Mouse (Mus musculus): ENCODE results near the gene Klhdc7b.

Klhdc7b gene

GRCm38 (mm10) chr15:89384617-89385016, at the start of gene Klhdc7b:
Gene Klhdc7b (plus strand): TSS chr15:89384917.
- no peak for DNase-seq

GRCm38 (mm10) chr15:89336422-89336821, 48.3 kb upstream of the Klhdc7b start:
- DNase-seq = peak; percentile 28

GRCm38 (mm10) chr15:89339696-89340095, 45.0 kb upstream of the Klhdc7b start:
- no peak for DNase-seq

GRCm38 (mm10) chr15:89340136-89340535, 44.6 kb upstream of the Klhdc7b start:
- DNase-seq = no peak

- DNase-seq = no peak
Measured at GRCm38 (mm10) chr15:89341678-89342077, 43.0 kb upstream of the Klhdc7b start.

GRCm38 (mm10) chr15:89343325-89343724, 41.4 kb upstream of the Klhdc7b start:
- DNase-seq = no peak

- DNase-seq = no peak
Measured at GRCm38 (mm10) chr15:89350447-89350846, 34.3 kb upstream of the Klhdc7b start.

- DNase-seq = no peak
Measured at GRCm38 (mm10) chr15:89351302-89351701, 33.4 kb upstream of the Klhdc7b start.

- DNase-seq = no peak
Measured at GRCm38 (mm10) chr15:89352054-89352453, 32.7 kb upstream of the Klhdc7b start.

- no peak for DNase-seq
Measured at GRCm38 (mm10) chr15:89352795-89353194, 31.9 kb upstream of the Klhdc7b start.

- DNase-seq = no peak
Measured at GRCm38 (mm10) chr15:89353837-89354236, 30.9 kb upstream of the Klhdc7b start.

GRCm38 (mm10) chr15:89354455-89354854, 30.3 kb upstream of the Klhdc7b start:
- no peak for DNase-seq

- peak; percentile 97 for DNase-seq
Measured at GRCm38 (mm10) chr15:89355241-89356187, 29.2 kb upstream of the Klhdc7b start, which contains the start of the genes Lmf2 and Ncaph2. Gene Lmf2 (minus strand): TSS chr15:89355659. Gene Ncaph2 (plus strand): TSS chr15:89355719.

GRCm38 (mm10) chr15:89356372-89356771, 28.3 kb upstream of the Klhdc7b start:
- DNase-seq = peak; percentile 25

GRCm38 (mm10) chr15:89358784-89359183, 25.9 kb upstream of the Klhdc7b start:
- no peak for DNase-seq

- DNase-seq = no peak
Measured at GRCm38 (mm10) chr15:89363051-89363450, 21.7 kb upstream of the Klhdc7b start.

- DNase-seq = no peak
Measured at GRCm38 (mm10) chr15:89365141-89365551, 19.6 kb upstream of the Klhdc7b start.

- DNase-seq = no peak
Measured at GRCm38 (mm10) chr15:89372068-89372467, 12.6 kb upstream of the Klhdc7b start.

GRCm38 (mm10) chr15:89372536-89372935, 12.2 kb upstream of the Klhdc7b start:
- DNase-seq = no peak

GRCm38 (mm10) chr15:89373027-89373761, 11.5 kb upstream of the Klhdc7b start:
- DNase-seq = peak; percentile 89

- peak; percentile 97 for DNase-seq
Measured at GRCm38 (mm10) chr15:89373762-89374248, 10.9 kb upstream of the Klhdc7b start, which contains the start of gene Sco2. Gene Sco2 (minus strand): TSS chr15:89373846.

GRCm38 (mm10) chr15:89374340-89374739, 10.4 kb upstream of the Klhdc7b start:
- no peak for DNase-seq

- no peak for DNase-seq
Measured at GRCm38 (mm10) chr15:89374801-89375534, 9.7 kb upstream of the Klhdc7b start.

Data from kidney, adult 18-20 months (tissue).